Mouse (Mus musculus): ENCODE data around the gene Myh14. TPM values are rescaled to one million over a fixed set of nuclear protein-coding genes. Genes with fewer than 3 reads are reported as not detected.

The Myh14 gene
- polyA plus RNA-seq, 1 experiment from 2014 or later = 2.1 TPM

GRCm38 (mm10) chr7:44615309-44615708, 55.3 kb downstream of the Myh14 start:
- Histone ChIP-seq H3K9ac (replicated peaks; ENCODE audit: low read length) (no peak overlapping the region), H3K9me3 (replicated peaks; ENCODE audit: control insufficient read depth, low read length) (no peaks in the 10 kb centered on the region), H3K27me3 (ENCODE audit: control insufficient read depth, insufficient read depth, low read length) (no peaks in the 10 kb centered on the region), H3K4me1 (ENCODE audit: control insufficient read depth, insufficient read depth, low read length) (no peaks in the 10 kb centered on the region), H3K27ac (replicated peaks; ENCODE audit: low read depth, low read length) (no peak overlapping the region), H3K4me2 (ENCODE audit: low read depth, low read length) (no peak overlapping the region), H3K36me3 (replicated peaks; ENCODE audit: control insufficient read depth, insufficient read depth, low read depth, low read length) (no peaks in the 10 kb centered on the region), H3K4me3 (ENCODE audit: low read depth, low read length) (no peak overlapping the region)
- DNase-seq (ENCODE audit: low spot score) = no peak
- ATAC-seq (replicated peaks; ENCODE audit: insufficient number of reproducible peaks, low FRiP score, low TSS enrichment, low read depth) = no peak
- WGBS = 12% methylated on average over 10 of the region's 10 CpGs

DNA sequence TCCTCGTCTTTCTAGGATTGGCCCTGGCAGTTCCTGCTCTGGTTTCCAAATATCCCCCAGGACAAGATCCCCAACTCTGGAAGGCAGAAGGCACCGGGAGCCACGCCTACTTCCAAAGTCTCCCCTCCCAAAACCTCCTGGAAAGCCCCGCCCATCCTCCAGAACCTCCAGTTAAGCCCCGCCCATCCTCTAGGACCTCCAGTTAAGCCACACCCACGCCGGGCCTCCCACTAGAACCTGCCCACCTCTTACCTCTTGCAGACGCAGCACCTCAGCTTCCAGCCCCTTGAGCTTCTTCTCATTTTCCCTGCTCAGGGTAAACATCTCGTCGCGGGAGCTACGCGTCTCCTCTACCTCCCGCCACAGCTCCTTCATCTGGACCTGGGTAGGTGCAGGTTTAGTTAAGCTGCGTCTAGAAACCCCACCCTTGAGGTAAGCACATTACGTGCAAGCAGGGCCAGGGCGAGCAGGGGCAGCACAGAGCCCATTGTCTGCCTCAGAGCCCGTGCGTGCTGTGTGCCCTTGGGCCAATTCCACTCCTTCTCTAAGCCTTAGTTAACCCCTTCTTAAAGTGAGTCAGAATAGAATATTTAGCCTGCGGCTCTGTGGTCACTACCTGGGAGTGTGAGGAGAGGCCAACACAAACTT, 56.5 kb downstream of the Myh14 start:
- H3K9me3 ChIP-seq (replicated peaks; ENCODE audit: control insufficient read depth, low read length) = no peaks in the 10 kb centered on the region
- H3K4me3 ChIP-seq (ENCODE audit: low read depth, low read length) = no peak overlapping the region
- H3K4me2 ChIP-seq (ENCODE audit: low read depth, low read length) = 0 out of 2 replicates have a peak overlapping the region, but pooled peaks have one; percentile 8
- no peak overlapping the region for H3K9ac ChIP-seq (replicated peaks; ENCODE audit: low read length)
- no peaks in the 10 kb centered on the region for H3K36me3 ChIP-seq (replicated peaks; ENCODE audit: control insufficient read depth, insufficient read depth, low read depth, low read length)
- no peak overlapping the region for H3K27ac ChIP-seq (replicated peaks; ENCODE audit: low read depth, low read length)
- ATAC-seq (replicated peaks; ENCODE audit: insufficient number of reproducible peaks, low FRiP score, low TSS enrichment, low read depth) (no peak), DNase-seq (ENCODE audit: low spot score) (peak; percentile 47)
- H3K4me1 ChIP-seq (ENCODE audit: control insufficient read depth, insufficient read depth, low read length) = no peaks in the 10 kb centered on the region
- no peaks in the 10 kb centered on the region for H3K27me3 ChIP-seq (ENCODE audit: control insufficient read depth, insufficient read depth, low read length)
- WGBS = 4% methylated on average over 20 of the region's 20 CpGs

DNA sequence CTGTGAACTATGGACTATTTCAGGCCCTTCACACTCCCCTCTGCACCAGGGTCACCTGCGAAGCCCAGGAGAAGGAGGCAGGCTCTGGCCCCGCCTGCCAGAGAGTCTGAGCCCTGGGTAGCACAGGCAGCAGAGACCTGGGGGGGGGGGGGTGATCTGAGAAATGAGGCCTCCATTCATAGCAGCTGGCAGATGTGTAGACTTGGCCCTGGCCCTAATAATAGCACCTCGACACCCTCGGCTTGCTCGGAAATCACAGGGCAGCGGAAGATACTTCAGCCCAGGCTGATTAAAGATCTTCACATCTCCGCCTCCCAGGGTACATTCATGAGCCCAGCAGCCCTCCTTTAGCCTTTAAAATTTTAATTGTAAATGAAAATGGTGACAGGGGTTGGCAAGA, 58.5 kb downstream of the Myh14 start:
- no peak overlapping the region for H3K27ac ChIP-seq (replicated peaks; ENCODE audit: low read depth, low read length)
- no peak for DNase-seq (ENCODE audit: low spot score)
- H3K9me3 ChIP-seq (replicated peaks; ENCODE audit: control insufficient read depth, low read length) = no peaks in the 10 kb centered on the region
- H3K4me3 ChIP-seq (ENCODE audit: low read depth, low read length) = no peak overlapping the region
- no peaks in the 10 kb centered on the region for H3K4me1 ChIP-seq (ENCODE audit: control insufficient read depth, insufficient read depth, low read length)
- no peak overlapping the region for H3K4me2 ChIP-seq (ENCODE audit: low read depth, low read length)
- no peak overlapping the region for H3K9ac ChIP-seq (replicated peaks; ENCODE audit: low read length)
- no peaks in the 10 kb centered on the region for H3K36me3 ChIP-seq (replicated peaks; ENCODE audit: control insufficient read depth, insufficient read depth, low read depth, low read length)
- no peaks in the 10 kb centered on the region for H3K27me3 ChIP-seq (ENCODE audit: control insufficient read depth, insufficient read depth, low read length)
- ATAC-seq (replicated peaks; ENCODE audit: insufficient number of reproducible peaks, low FRiP score, low TSS enrichment, low read depth) = no peak
- WGBS = 85% methylated on average over 7 of the region's 7 CpGs

DNA sequence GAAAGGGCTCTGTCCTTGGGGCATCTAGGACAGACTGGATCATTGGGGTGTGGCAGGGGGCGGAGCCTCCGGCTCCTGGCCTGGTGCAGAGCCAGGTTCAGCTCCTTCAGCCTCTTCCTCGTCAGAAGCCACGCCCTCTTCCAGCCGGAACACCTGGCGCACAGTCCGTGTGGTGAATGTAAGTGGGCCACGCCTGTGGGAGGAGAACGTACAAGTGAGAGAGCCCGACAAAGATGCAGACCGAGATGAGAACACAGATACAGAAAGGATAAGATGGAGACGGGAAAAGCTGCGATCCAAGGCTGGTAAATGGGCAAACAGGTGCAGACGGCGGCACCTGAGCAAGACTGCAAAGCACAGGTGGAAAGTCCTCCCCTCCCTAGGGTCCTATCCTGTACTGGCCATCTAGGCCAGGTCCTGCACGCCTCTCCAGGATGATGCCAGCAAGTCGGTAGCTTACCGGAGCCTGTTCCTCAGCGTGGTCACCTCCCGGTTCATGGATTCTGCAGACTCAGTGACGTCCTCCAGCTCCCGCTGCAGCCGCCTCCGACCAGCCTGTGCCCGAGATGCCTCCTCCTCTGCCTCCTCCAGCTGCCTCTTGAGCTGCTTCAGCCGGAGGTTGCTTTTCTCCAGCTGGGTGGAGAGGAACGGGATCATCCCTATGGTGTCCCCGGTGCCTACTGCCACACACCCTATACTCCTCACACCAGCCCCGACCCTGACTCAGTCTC, 64.3 kb downstream of the Myh14 start:
- no peak overlapping the region for H3K4me3 ChIP-seq (ENCODE audit: low read depth, low read length)

DNA sequence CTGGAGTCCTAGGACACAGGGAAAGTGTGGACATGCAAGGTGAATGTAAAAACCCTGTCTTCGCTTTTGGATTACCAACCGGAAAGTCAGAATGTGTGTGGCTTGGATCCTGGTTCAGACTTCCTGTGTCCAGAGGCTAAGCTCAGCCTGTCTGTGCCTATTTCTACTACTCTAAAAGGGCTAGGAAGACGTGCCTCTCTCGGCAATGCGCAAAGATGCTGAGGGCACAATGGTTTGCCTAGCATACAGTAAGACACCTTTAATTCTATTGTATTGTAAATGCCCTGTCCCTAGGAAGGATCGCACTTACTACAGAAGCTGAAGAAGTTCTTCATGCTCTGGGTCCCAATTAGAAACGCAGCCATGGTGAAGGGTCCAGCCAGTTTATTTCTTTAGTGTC, 65.2 kb downstream of the Myh14 start:
- Histone ChIP-seq H3K4me3 (ENCODE audit: low read depth, low read length) (no peak overlapping the region), H3K4me1 (ENCODE audit: control insufficient read depth, insufficient read depth, low read length) (peaks cover 2% of the 10 kb centered on the region; the same call in 1 of the 2 replicates), H3K27me3 (ENCODE audit: control insufficient read depth, insufficient read depth, low read length) (peaks cover 24% of the 10 kb centered on the region), H3K4me2 (ENCODE audit: low read depth, low read length) (no peak overlapping the region), H3K36me3 (replicated peaks; ENCODE audit: control insufficient read depth, insufficient read depth, low read depth, low read length) (no peaks in the 10 kb centered on the region), H3K9me3 (replicated peaks; ENCODE audit: control insufficient read depth, low read length) (no peaks in the 10 kb centered on the region), H3K9ac (replicated peaks; ENCODE audit: low read length) (no peak overlapping the region), H3K27ac (replicated peaks; ENCODE audit: low read depth, low read length) (no peak overlapping the region)
- ATAC-seq (replicated peaks; ENCODE audit: insufficient number of reproducible peaks, low FRiP score, low TSS enrichment, low read depth) (no peak), DNase-seq (ENCODE audit: low spot score) (no peak)
- WGBS = 38% methylated on average over 7 of the region's 7 CpGs

More for the DNA sequence above, 64.3 kb downstream of the Myh14 start:
- Histone ChIP-seq H3K27ac (replicated peaks; ENCODE audit: low read depth, low read length) (no peak overlapping the region), H3K4me1 (ENCODE audit: control insufficient read depth, insufficient read depth, low read length) (peaks cover 2% of the 10 kb centered on the region; the same call in 1 of the 2 replicates), H3K4me2 (ENCODE audit: low read depth, low read length) (no peak overlapping the region), H3K36me3 (replicated peaks; ENCODE audit: control insufficient read depth, insufficient read depth, low read depth, low read length) (no peaks in the 10 kb centered on the region), H3K9me3 (replicated peaks; ENCODE audit: control insufficient read depth, low read length) (no peaks in the 10 kb centered on the region), H3K9ac (replicated peaks; ENCODE audit: low read length) (no peak overlapping the region), H3K27me3 (ENCODE audit: control insufficient read depth, insufficient read depth, low read length) (peaks cover 22% of the 10 kb centered on the region)
- DNase-seq (ENCODE audit: low spot score) (no peak), ATAC-seq (replicated peaks; ENCODE audit: insufficient number of reproducible peaks, low FRiP score, low TSS enrichment, low read depth) (no peak)
- 6% methylated on average over 29 of the region's 29 CpGs for WGBS

GRCm38 (mm10) chr7:44604619-44605018, 66.0 kb downstream of the Myh14 start:
- H3K36me3 ChIP-seq (replicated peaks; ENCODE audit: control insufficient read depth, insufficient read depth, low read depth, low read length) = no peaks in the 10 kb centered on the region
- 3% methylated on average over 8 of the region's 8 CpGs for WGBS
- peak; percentile 10 for ATAC-seq (replicated peaks; ENCODE audit: insufficient number of reproducible peaks, low FRiP score, low TSS enrichment, low read depth)
- no peak for DNase-seq (ENCODE audit: low spot score)
- no peaks in the 10 kb centered on the region for H3K9me3 ChIP-seq (replicated peaks; ENCODE audit: control insufficient read depth, low read length)
- H3K4me2 ChIP-seq (ENCODE audit: low read depth, low read length) = peak overlapping the region; percentile 37; the same call in 1 of the 2 replicates
- no peak overlapping the region for H3K9ac ChIP-seq (replicated peaks; ENCODE audit: low read length)
- peak overlapping the region; percentile 10 for H3K4me3 ChIP-seq (ENCODE audit: low read depth, low read length)
- no peak overlapping the region for H3K27ac ChIP-seq (replicated peaks; ENCODE audit: low read depth, low read length)
- H3K4me1 ChIP-seq (ENCODE audit: control insufficient read depth, insufficient read depth, low read length) = peaks cover 2% of the 10 kb centered on the region; the same call in 1 of the 2 replicates
- peaks cover 24% of the 10 kb centered on the region for H3K27me3 ChIP-seq (ENCODE audit: control insufficient read depth, insufficient read depth, low read length)

DNA sequence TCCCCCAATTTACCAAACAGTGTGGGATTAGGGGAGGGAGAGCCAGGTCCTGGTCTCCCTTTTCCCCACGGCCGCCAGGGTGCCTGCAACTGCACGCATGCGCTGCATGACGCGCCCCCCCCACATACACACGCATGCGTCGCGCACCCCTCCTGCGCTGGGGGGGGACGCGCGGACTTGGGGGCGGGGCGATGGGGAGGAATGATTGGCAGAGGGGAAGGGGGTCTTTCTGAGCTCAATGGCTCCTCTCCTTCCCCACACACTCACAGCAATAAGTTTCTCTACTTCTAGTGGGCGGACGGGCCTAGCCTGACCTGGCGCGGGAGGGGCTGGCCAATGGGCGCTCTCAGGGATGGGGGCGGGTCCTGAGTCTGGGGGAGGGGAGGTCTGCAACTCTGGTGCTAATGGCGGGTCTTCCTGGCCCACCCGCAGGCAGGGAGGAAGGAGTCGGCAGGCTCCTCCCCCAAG, 66.5 kb downstream of the Myh14 start:
- peaks cover 24% of the 10 kb centered on the region for H3K27me3 ChIP-seq (ENCODE audit: control insufficient read depth, insufficient read depth, low read length)
- H3K4me3 ChIP-seq (ENCODE audit: low read depth, low read length) = peak overlapping the region; percentile 10
- H3K36me3 ChIP-seq (replicated peaks; ENCODE audit: control insufficient read depth, insufficient read depth, low read depth, low read length) = no peaks in the 10 kb centered on the region
- ATAC-seq (replicated peaks; ENCODE audit: insufficient number of reproducible peaks, low FRiP score, low TSS enrichment, low read depth) = peak; percentile 75
- peak; percentile 87 for DNase-seq (ENCODE audit: low spot score)
- no peak overlapping the region for H3K27ac ChIP-seq (replicated peaks; ENCODE audit: low read depth, low read length)
- WGBS = under 1% methylated on average over 19 of the region's 25 CpGs
- H3K9ac ChIP-seq (replicated peaks; ENCODE audit: low read length) = no peak overlapping the region
- peak overlapping the region; percentile 37 for H3K4me2 ChIP-seq (ENCODE audit: low read depth, low read length)
- H3K4me1 ChIP-seq (ENCODE audit: control insufficient read depth, insufficient read depth, low read length) = peaks cover 2% of the 10 kb centered on the region; the same call in 1 of the 2 replicates
- no peaks in the 10 kb centered on the region for H3K9me3 ChIP-seq (replicated peaks; ENCODE audit: control insufficient read depth, low read length)

All from embryonic facial prominence, embryonic 11.5 days (tissue).